Mouse (Mus musculus) liver, postnatal 0 days (tissue): Measurements from ENCODE around the gene Msi2.

Experiments
- CTCF ChIP-seq: sonication (generic); IDR thresholded peaks from 2 replicates; pipeline ENCODE4 v1.5.1; 2016; ENCODE audit warnings: antibody characterized with exemption, low read depth
- EP300 ChIP-seq: IDR thresholded peaks from 2 replicates; pipeline ENCODE4 v1.6.1; 2016; ENCODE audit warnings: antibody characterized with exemption, low read depth, mild to moderate bottlenecking

- TF ChIP-seq EP300 (no peak), CTCF (no peak)
These were observed 383.4 kb downstream of the Msi2 start for GRCm38 (mm10) chr11:88334893-88335292.
